Mouse (Mus musculus) heart, adult 2 months (tissue): ENCODE measurements around the gene Tmed6. TPM values are rescaled to one million over a fixed set of nuclear protein-coding genes. Genes with fewer than 3 reads are reported as not detected.
A peak's percentile ranks its signal among the peaks of the same experiment; 100 is the strongest.

Source experiments
- DNase-seq, 2 experiments: peaks; one replicate each; pipeline ENCODE4 v3.0.0; 2021
- H3K27ac ChIP-seq: fragments of 200-600 bp; 2 replicates; pipeline ENCODE4 v1.8.1; 2022
- H3K27me3 ChIP-seq: fragments of 200-500 bp; 2 replicates; pipeline ENCODE4 v1.6.1; 2012; ENCODE audit warnings: mild to moderate bottlenecking, low read length, inconsistent platforms, mixed read lengths; ENCODE audit not compliant: control insufficient read depth, insufficient read depth
- H3K36me3 ChIP-seq: fragments of 200-500 bp; 2 replicates; pipeline ENCODE4 v1.6.1; 2012; ENCODE audit warnings: low read length, inconsistent platforms; ENCODE audit not compliant: control insufficient read depth, insufficient read depth
- H3K4me1 ChIP-seq: fragments of 200-500 bp; 2 replicates; pipeline ENCODE4 v1.6.1; 2011; ENCODE audit warnings: low read length; ENCODE audit not compliant: control insufficient read depth, insufficient read depth
- H3K4me3 ChIP-seq: fragments of 200-600 bp; 2 replicates; pipeline ENCODE4 v1.8.1; 2022
- H3K79me2 ChIP-seq: fragments of 200-500 bp; replicated peaks from 2 replicates; pipeline ENCODE4 v1.6.1; 2012; ENCODE audit warnings: mild to moderate bottlenecking, inconsistent platforms, low read length, moderate library complexity, mixed read lengths; ENCODE audit not compliant: control insufficient read depth, insufficient read depth
- H3K9ac ChIP-seq: fragments of 200-500 bp; 2 replicates; pipeline ENCODE4 v1.6.1; 2012; ENCODE audit warnings: low read depth, mild to moderate bottlenecking, control low read depth, inconsistent platforms, low read length, mixed read lengths
- CTCF ChIP-seq: fragments of 200-600 bp; IDR thresholded peaks from 2 replicates; pipeline ENCODE4 v1.8.1; 2022; ENCODE audit warnings: antibody characterized with exemption, mild to moderate bottlenecking, moderate library complexity
- EP300 ChIP-seq: fragments of 200-500 bp; IDR thresholded peaks from 2 replicates; pipeline ENCODE4 v1.6.1; 2011; ENCODE audit warnings: low read depth, low read length, control low read depth; ENCODE audit not compliant: insufficient read depth
- POLR2A ChIP-seq: fragments of 200-500 bp; IDR thresholded peaks from 2 replicates; pipeline ENCODE4 v1.6.1; 2011; ENCODE audit warnings: mild to moderate bottlenecking, low read depth, low read length, control low read depth; ENCODE audit not compliant: insufficient read depth
- WGBS: fragments of 180-500 bp; shearing (Covaris S2); methylation state at CpG from one replicate; pipeline ENCODE4 v1.1.7; 2018; 5-methylcytosine and 5-hydroxymethylcytosine counted together
- intact Hi-C: fragments of 180-260 bp; cut with DNase I; formaldehyde crosslinking; loops from one replicate; pipeline ENCODE4 v1.15.1; 2025
- polyA plus RNA-seq: library from polyadenylated mRNA; depleted of rRNA; stranded (reverse); fragments of >200 nt; gene quantifications from 2 replicates; pipeline ENCODE4 v1.2.3, GENCODE M21; 2012
- total RNA-seq, 2 experiments: library from RNA; stranded (reverse); gene quantifications; 2 replicates each; pipeline ENCODE4 v1.2.3; 2021

Gene Tmed6
- total and polyA plus RNA-seq, 3 experiments: not detected

DNA sequence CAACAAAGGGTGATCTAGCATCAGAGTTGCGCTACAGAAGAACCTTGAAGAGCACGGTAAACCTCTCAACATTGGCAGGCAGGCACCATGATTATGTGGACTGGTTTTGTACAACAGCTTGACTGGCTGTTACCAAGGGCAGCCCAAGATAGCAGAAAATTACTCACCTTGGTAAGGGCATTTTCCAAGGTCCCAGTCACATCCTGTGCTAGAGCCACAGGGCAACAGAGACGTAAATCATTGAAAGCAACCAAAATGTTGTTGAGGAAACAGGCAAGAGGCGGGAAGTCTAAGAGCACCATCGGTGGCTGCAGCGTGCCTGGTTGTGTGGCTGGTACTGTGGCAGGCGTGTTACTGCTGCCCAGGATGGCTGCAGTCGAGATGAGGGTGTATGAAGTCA lies 13.4 kb downstream of the Tmed6 start:
- peaks cover 3% of the 10 kb centered on the region for H3K4me1 ChIP-seq
- peaks cover 2% of the 10 kb centered on the region; the same call in 1 of the 2 replicates for H3K79me2 ChIP-seq
- DNase-seq: no peak
- no peaks in the 10 kb centered on the region for H3K27me3 ChIP-seq
- intact Hi-C loops: no loop called here
- no peak overlapping the region for H3K27ac ChIP-seq
- no peak for TF ChIP-seq CTCF
- TF ChIP-seq EP300: no peak
- no peak for TF ChIP-seq POLR2A
- 96% methylated on average over 8 of the region's 8 CpGs for WGBS
- H3K36me3 ChIP-seq: peaks cover 3% of the 10 kb centered on the region; the same call in 1 of the 2 replicates
- no peak overlapping the region for H3K4me3 ChIP-seq
- H3K9ac ChIP-seq: no peak overlapping the region

GRCm38 (mm10) chr8:107049480-107049879 lies 16.0 kb downstream of the Tmed6 start:
- Histone ChIP-seq H3K27me3 (no peaks in the 10 kb centered on the region), H3K9ac (no peak overlapping the region), H3K79me2 (no peaks in the 10 kb centered on the region), H3K4me3 (no peak overlapping the region), H3K4me1 (peaks cover 5% of the 10 kb centered on the region), H3K36me3 (peaks cover 13% of the 10 kb centered on the region), H3K27ac (no peak overlapping the region)
- DNase-seq: no peak
- intact Hi-C loops: no loop called here
- TF ChIP-seq POLR2A (no peak), CTCF (no peak), EP300 (no peak)
- 92% methylated on average over 4 of the region's 4 CpGs for WGBS

GRCm38 (mm10) chr8:107048061-107048941 lies 17.1 kb downstream of the Tmed6 start, which contains the start of gene Pdf:
TSS of gene Pdf (minus strand) at chr8:107048614.
- TF ChIP-seq POLR2A (peak; percentile 82), CTCF (0 out of 2 replicates have a peak, but pooled peaks have one; percentile 13), EP300 (0 out of 2 replicates have a peak, but pooled peaks have one; percentile 47)
- under 1% methylated on average over 87 of the region's 87 CpGs for WGBS
- Histone ChIP-seq H3K4me1 (peaks cover 5% of the 10 kb centered on the region), H3K4me3 (peak within 1 kb of the TSS; percentile 87), H3K27ac (peak within 1 kb of the TSS; percentile 88), H3K79me2 (no peaks in the 10 kb centered on the region), H3K36me3 (peaks cover 13% of the 10 kb centered on the region), H3K27me3 (no peaks in the 10 kb centered on the region), H3K9ac (peak within 1 kb of the TSS; percentile 89)
- DNase-seq: peak; percentile 88 to 89
- intact Hi-C loops: loop anchor here (1.0 kb wide), 1 partner anchor 17 kb away; the partner anchor contains the start of gene Vps4a

DNA sequence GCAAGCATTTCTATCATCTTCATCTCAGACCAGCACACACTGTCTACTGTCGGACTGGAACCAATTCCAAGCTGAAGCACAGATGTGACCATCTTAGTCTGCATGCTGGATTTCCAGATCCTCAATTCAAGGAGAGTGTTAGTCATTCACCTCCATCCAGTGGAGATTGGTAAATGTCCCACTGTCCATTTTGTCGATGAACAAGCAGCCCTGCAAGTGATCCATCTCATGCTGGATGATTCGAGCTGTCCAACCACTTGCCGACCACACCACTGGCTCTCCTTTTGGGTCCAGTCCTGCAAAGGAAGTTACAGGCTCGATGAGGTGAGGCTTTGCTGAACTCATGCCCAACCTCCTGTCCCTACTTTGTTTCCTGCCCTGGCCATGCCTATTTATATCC lies 18.5 kb downstream of the Tmed6 start:
- 30% methylated on average over 5 of the region's 5 CpGs for WGBS
- H3K27ac ChIP-seq: no peak overlapping the region; the same call in 1 of the 2 replicates
- no peak overlapping the region for H3K9ac ChIP-seq
- H3K79me2 ChIP-seq: no peaks in the 10 kb centered on the region
- peak in 1 of 2 experiments; percentile 25 for DNase-seq
- H3K27me3 ChIP-seq: no peaks in the 10 kb centered on the region
- peaks cover 13% of the 10 kb centered on the region for H3K36me3 ChIP-seq
- no peak overlapping the region for H3K4me3 ChIP-seq
- H3K4me1 ChIP-seq: peaks cover 5% of the 10 kb centered on the region
- TF ChIP-seq POLR2A: no peak
- TF ChIP-seq EP300: no peak
- TF ChIP-seq CTCF: no peak
- intact Hi-C loops: no loop called here

- H3K9ac ChIP-seq: no peak overlapping the region
- TF ChIP-seq CTCF: no peak
- no peaks in the 10 kb centered on the region for H3K27me3 ChIP-seq
- DNase-seq: no peak
- peaks cover 5% of the 10 kb centered on the region for H3K4me1 ChIP-seq
- H3K4me3 ChIP-seq: no peak overlapping the region
- peaks cover 13% of the 10 kb centered on the region for H3K36me3 ChIP-seq
- 83% methylated on average over 6 of the region's 6 CpGs for WGBS
- no peaks in the 10 kb centered on the region; the same call in 1 of the 2 replicates for H3K79me2 ChIP-seq
- intact Hi-C loops: no loop called here
- H3K27ac ChIP-seq: no peak overlapping the region
These were observed 20.0 kb downstream of the Tmed6 start for GRCm38 (mm10) chr8:107045478-107045877.

DNA sequence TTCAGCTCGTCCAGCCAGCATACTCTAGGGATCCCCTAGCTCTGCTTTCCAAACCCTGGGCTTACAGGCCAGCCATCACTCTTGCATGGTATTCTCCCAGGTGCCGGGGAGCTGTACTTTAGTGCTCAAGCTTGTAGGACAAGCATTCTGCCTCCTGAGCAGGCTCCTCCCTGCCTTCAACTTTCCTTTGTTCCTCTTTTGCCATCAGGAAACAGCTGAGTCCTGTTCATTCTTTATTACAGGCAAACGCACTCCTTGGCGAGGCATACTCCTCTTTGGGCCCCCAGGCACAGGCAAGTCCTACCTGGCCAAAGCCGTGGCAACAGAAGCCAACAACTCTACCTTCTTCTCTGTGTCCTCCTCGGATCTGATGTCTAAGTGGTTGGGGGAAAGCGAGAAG lies 24.8 kb downstream of the Tmed6 start:
- Histone ChIP-seq H3K4me3 (no peak overlapping the region), H3K79me2 (no peaks in the 10 kb centered on the region; the same call in 1 of the 2 replicates), H3K9ac (no peak overlapping the region), H3K27ac (no peak overlapping the region), H3K36me3 (peaks cover under 1% of the 10 kb centered on the region), H3K27me3 (no peaks in the 10 kb centered on the region), H3K4me1 (peaks cover 5% of the 10 kb centered on the region)
- 70% methylated on average over 7 of the region's 7 CpGs for WGBS
- DNase-seq: no peak
- TF ChIP-seq EP300: no peak
- no peak for TF ChIP-seq CTCF
- no peak for TF ChIP-seq POLR2A
- intact Hi-C loops: no loop called here
